9 mouse cellular contexts compared by ENCODE assay signal in the genomic region with DNA sequence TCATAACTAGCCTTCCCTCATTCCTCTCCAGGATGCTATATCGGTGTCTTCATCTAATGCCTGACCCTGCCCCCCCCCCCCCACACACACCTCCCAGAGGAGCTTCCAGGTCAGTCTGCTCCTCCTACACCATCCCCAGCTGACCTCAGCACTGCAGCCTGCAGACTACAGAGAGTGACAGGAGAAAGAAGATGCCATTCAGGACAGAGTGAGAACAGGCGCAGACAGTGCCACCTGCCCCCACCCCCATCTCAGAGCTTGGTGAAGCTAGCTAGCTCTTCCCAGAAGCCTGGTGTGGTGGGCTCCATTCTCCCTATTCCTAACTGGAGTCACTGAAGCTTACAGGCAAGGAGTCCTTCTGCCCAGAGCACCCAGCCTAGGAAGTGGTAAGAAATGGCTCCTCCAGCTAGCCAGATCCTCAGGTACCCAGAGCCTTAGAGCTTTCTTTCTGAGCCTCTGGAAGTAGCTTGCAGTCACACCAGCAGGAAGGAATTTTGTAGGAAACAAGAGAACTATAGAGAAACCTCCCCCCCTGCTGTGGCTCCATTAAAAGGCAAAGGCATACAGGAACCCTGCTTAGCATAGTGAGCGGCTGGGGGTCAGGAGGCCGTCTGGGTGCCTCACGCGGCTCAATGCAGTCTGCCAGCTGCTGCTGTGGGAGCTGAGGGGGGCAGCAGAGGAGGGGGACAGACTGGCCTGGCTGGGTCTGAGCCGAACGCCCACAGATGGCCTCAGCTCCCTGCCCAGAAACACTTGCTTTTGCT. TPM values are rescaled to one million over a fixed set of nuclear protein-coding genes. Genes with fewer than 3 reads are reported as not detected.
A peak's percentile ranks its signal among the peaks of the same experiment; 100 is the strongest.
DNase-seq lines count a peak whose midpoint lies in the region; ATAC-seq lines count a peak whose summit lies in the region.
"Had no signal": no experiment of that assay in that cellular context is flagged by ENCODE, and none has a peak within 500 bp of the region (broad histone marks: within the 10 kb centered on the region; RNA-seq: fewer than 3 reads in every experiment).

No protein-coding gene starts in this region.

- H3K4me1 ChIP-seq in heart, embryonic 14.5 days (ENCODE audit: control insufficient read depth in 2 of 2, insufficient read depth in 2 of 2, low read length in 2 of 2): peaks cover 19 to 22% of the 10 kb centered on the region in 2 experiments
- peaks cover 19% of the 10 kb centered on the region for H3K4me1 ChIP-seq in embryonic facial prominence, embryonic 15.5 days
- H3K4me1 ChIP-seq in kidney, embryonic 14.5 days (ENCODE audit: control insufficient read depth, insufficient read depth, low read length): peaks cover 27% of the 10 kb centered on the region
- H3K4me1 ChIP-seq in neural tube, embryonic 12.5 days: peaks cover 50% of the 10 kb centered on the region

- no peaks in the 10 kb centered on the region for H3K9me3 ChIP-seq in heart, embryonic 14.5 days (ENCODE audit: control insufficient read depth, low read length)
- no peaks in the 10 kb centered on the region for H3K9me3 ChIP-seq in embryonic facial prominence, embryonic 15.5 days (replicated peaks)
- no peaks in the 10 kb centered on the region for H3K9me3 ChIP-seq in kidney, embryonic 14.5 days (ENCODE audit: control insufficient read depth, low read length)
- H3K9me3 ChIP-seq in neural tube, embryonic 12.5 days: no peaks in the 10 kb centered on the region
- H3K9me3 ChIP-seq: G1E had no signal

- H3K27me3 ChIP-seq in heart, embryonic 14.5 days (ENCODE audit: control insufficient read depth, insufficient read depth, low read length): no peaks in the 10 kb centered on the region; the same call in 1 of the 2 replicates
- H3K27me3 ChIP-seq in embryonic facial prominence, embryonic 15.5 days: no peaks in the 10 kb centered on the region
- no peaks in the 10 kb centered on the region for H3K27me3 ChIP-seq in kidney, embryonic 14.5 days (ENCODE audit: control insufficient read depth, insufficient read depth, low read length)
- peaks cover 4% of the 10 kb centered on the region; the same call in 1 of the 2 replicates for H3K27me3 ChIP-seq in neural tube, embryonic 12.5 days (replicated peaks)

- peak overlapping the region; percentile 39; the same call in 1 of the 2 replicates for H3K9ac ChIP-seq in heart, embryonic 14.5 days (ENCODE audit: low read length)
- no peak overlapping the region for H3K9ac ChIP-seq in embryonic facial prominence, embryonic 15.5 days
- H3K9ac ChIP-seq in kidney, embryonic 14.5 days (ENCODE audit: low read depth, low read length): no peak overlapping the region
- no peak overlapping the region for H3K9ac ChIP-seq in neural tube, embryonic 12.5 days

- no peak overlapping the region for H3K4me3 ChIP-seq in heart, embryonic 14.5 days (ENCODE audit: control insufficient read depth in 1 of 2, insufficient read depth in 1 of 2, low read depth in 1 of 2, low read length in 2 of 2)
- no peak overlapping the region for H3K4me3 ChIP-seq in embryonic facial prominence, embryonic 15.5 days (replicated peaks)
- H3K4me3 ChIP-seq in kidney, embryonic 14.5 days (ENCODE audit: low read length): no peak overlapping the region
- H3K4me3 ChIP-seq in neural tube, embryonic 12.5 days: no peak overlapping the region

- WGBS in heart, embryonic 14.5 days: 29% methylated on average over 8 of the region's 8 CpGs
- WGBS in embryonic facial prominence, embryonic 15.5 days: 17% methylated on average over 8 of the region's 8 CpGs
- WGBS in kidney, embryonic 14.5 days: 17% methylated on average over 8 of the region's 8 CpGs
- 7% methylated on average over 8 of the region's 8 CpGs for WGBS in neural tube, embryonic 12.5 days

- no peak for DNase-seq in heart, postnatal 14 days
- no peak for DNase-seq in spleen, postnatal 36 days (ENCODE audit: low spot score in 2 of 2)
- no peak for DNase-seq in frontal cortex, postnatal 25 days (ENCODE audit: low spot score in 2 of 2)

- H3K4me2 ChIP-seq in heart, embryonic 14.5 days (ENCODE audit: low read length): no peak overlapping the region
- H3K4me2 ChIP-seq in embryonic facial prominence, embryonic 15.5 days (replicated peaks): no peak overlapping the region
- no peak overlapping the region for H3K4me2 ChIP-seq in kidney, embryonic 14.5 days (replicated peaks; ENCODE audit: low read depth, low read length)
- peak overlapping the region; percentile 32 for H3K4me2 ChIP-seq in neural tube, embryonic 12.5 days (replicated peaks)

- intact Hi-C loops in heart, postnatal 14 days (cut with DNase I): no loop called here

- H3K27ac ChIP-seq in heart, embryonic 14.5 days (replicated peaks in 1 of 2; ENCODE audit: control insufficient read depth in 1 of 2, insufficient read depth in 1 of 2, low read depth in 2 of 2, low read length in 2 of 2): no peak overlapping the region
- H3K27ac ChIP-seq in embryonic facial prominence, embryonic 15.5 days (replicated peaks): no peak overlapping the region; the same call in 1 of the 2 replicates
- H3K27ac ChIP-seq in kidney, embryonic 14.5 days (ENCODE audit: low read depth, low read length): no peak overlapping the region; the same call in 1 of the 2 replicates
- H3K27ac ChIP-seq in neural tube, embryonic 12.5 days: peak overlapping the region; percentile 55

- ATAC-seq in heart, embryonic 14.5 days (ENCODE audit: insufficient number of reproducible peaks, insufficient read depth, low FRiP score, low read depth): no peak
- ATAC-seq in embryonic facial prominence, embryonic 15.5 days (ENCODE audit: insufficient number of reproducible peaks, low FRiP score, low TSS enrichment, low read depth): peak; percentile 52
- ATAC-seq in kidney, embryonic 14.5 days (ENCODE audit: low FRiP score, low TSS enrichment): peak; percentile 58; the same call in 1 of the 2 replicates
- peak; percentile 88 for ATAC-seq in neural tube, embryonic 12.5 days (ENCODE audit: low FRiP score, low read depth)
- no peak for ATAC-seq in inflammation-experienced regulatory T-cells, adult 6 months

- no peaks in the 10 kb centered on the region for H3K36me3 ChIP-seq in heart, embryonic 14.5 days (ENCODE audit: control insufficient read depth, insufficient read depth, low read length)
- H3K36me3 ChIP-seq in embryonic facial prominence, embryonic 15.5 days: no peaks in the 10 kb centered on the region
- no peaks in the 10 kb centered on the region for H3K36me3 ChIP-seq in kidney, embryonic 14.5 days (ENCODE audit: control insufficient read depth, insufficient read depth, low read length)
- H3K36me3 ChIP-seq in neural tube, embryonic 12.5 days: no peaks in the 10 kb centered on the region
- H3K36me3 ChIP-seq: G1E had no signal

RNA-seq across cellular contexts. Expression of a gene that starts 13.1 kb away (rescaled TPM):
- 125 and 142 TPM in 2 replicates for polyA plus RNA-seq in heart, embryonic 14.5 days (2014; fragmentation: Nextera tagmentation; extraction: Ambion mirVana)
- 100 to 1,000 TPM; 677 to 755 TPM for total RNA-seq in heart, postnatal 14 days (2021)
- polyA plus RNA-seq in embryonic facial prominence, embryonic 15.5 days (2015; fragmentation: Nextera tagmentation; extraction: Ambion mirVana): 49.3 and 53.7 TPM in 2 replicates
- polyA plus RNA-seq in kidney, embryonic 14.5 days (2014; fragmentation: Nextera tagmentation; extraction: Ambion mirVana): 40.1 and 59.2 TPM in 2 replicates
- polyA plus RNA-seq in neural tube, embryonic 12.5 days (2016; fragmentation: Nextera tagmentation; extraction: Ambion mirVana): 13.8 and 16.5 TPM in 2 replicates
- 10 to 100 TPM in 2 of 3 experiments, 1 to 10 TPM in 1; 9.1 to 16.3 (median 15.5) TPM for polyA plus RNA-seq in inflammation-experienced regulatory T-cells, adult 6 months (2017; shearing (Covaris generic))

RNA-seq across cellular contexts. Expression of a gene that starts 14.2 kb away (rescaled TPM):
- polyA plus RNA-seq in heart, embryonic 14.5 days (2014; fragmentation: Nextera tagmentation; extraction: Ambion mirVana): 0.22 and 0.39 TPM in 2 replicates
- 1 to 10 TPM; 1.4 to 1.5 TPM for total RNA-seq in heart, postnatal 14 days (2021)
- polyA plus RNA-seq in embryonic facial prominence, embryonic 15.5 days (2015; fragmentation: Nextera tagmentation; extraction: Ambion mirVana): 0.72 and 0.85 TPM in 2 replicates
- polyA plus RNA-seq in kidney, embryonic 14.5 days (2014; fragmentation: Nextera tagmentation; extraction: Ambion mirVana): not detected in 2 replicates
- polyA plus RNA-seq in neural tube, embryonic 12.5 days (2016; fragmentation: Nextera tagmentation; extraction: Ambion mirVana): 0.37 and 0.51 TPM in 2 replicates
- not detected for polyA plus RNA-seq in inflammation-experienced regulatory T-cells, adult 6 months (2017; shearing (Covaris generic))
- polyA plus RNA-seq: G1E had no signal

RNA-seq across cellular contexts. Expression of a gene that starts 42.7 kb away (rescaled TPM):
- 0.08 TPM in 1 of 2 replicates, not detected in the other for polyA plus RNA-seq in heart, embryonic 14.5 days (2014; fragmentation: Nextera tagmentation; extraction: Ambion mirVana)
- total RNA-seq in heart, postnatal 14 days (2021): under 1 TPM; 0.07 to 0.10 TPM
- 0.37 TPM in 2 replicates for polyA plus RNA-seq in embryonic facial prominence, embryonic 15.5 days (2015; fragmentation: Nextera tagmentation; extraction: Ambion mirVana)
- polyA plus RNA-seq in kidney, embryonic 14.5 days (2014; fragmentation: Nextera tagmentation; extraction: Ambion mirVana): 0.10 TPM in 1 of 2 replicates, not detected in the other
- 0.08 and 0.32 TPM in 2 replicates for polyA plus RNA-seq in neural tube, embryonic 12.5 days (2016; fragmentation: Nextera tagmentation; extraction: Ambion mirVana)
- polyA plus RNA-seq in inflammation-experienced regulatory T-cells, adult 6 months (2017; shearing (Covaris generic)): under 1 TPM in 1 of 3 experiments, not detected in 2; 0.16 TPM
- polyA plus RNA-seq: G1E had no signal

Comparison
In these comparisons a context has a peak if more than half of its experiments do, and no peak if none do; other contexts are left out.
1. ATAC-seq: peak in embryonic facial prominence, embryonic 15.5 days (single experiment), kidney, embryonic 14.5 days (single experiment) and neural tube, embryonic 12.5 days (single experiment); none in heart, embryonic 14.5 days (single experiment) and inflammation-experienced regulatory T-cells, adult 6 months (single experiment).